Mouse (Mus musculus) neural tube, embryonic 12.5 days (tissue): Measurements from ENCODE around the gene Ppp1r14d. TPM values are rescaled to one million over a fixed set of nuclear protein-coding genes. Genes with fewer than 3 reads are reported as not detected.

Source experiments
- ATAC-seq: fragments of 200-750 bp; cut with Nextera tagmentation; 2 replicates; pipeline ENCODE4 v1.8.0; 2017; ENCODE audit warnings: low read depth, mild to moderate bottlenecking, moderate TSS enrichment, moderate library complexity; ENCODE audit not compliant: low FRiP score
- H3K27ac ChIP-seq: fragments of 300-500 bp; sonication (generic); 2 replicates; pipeline ENCODE4 v1.5.1; 2016
- H3K27me3 ChIP-seq: fragments of 300-500 bp; sonication (generic); replicated peaks from 2 replicates; pipeline ENCODE4 v1.6.1; 2016; ENCODE audit warnings: mild to moderate bottlenecking
- H3K36me3 ChIP-seq: fragments of 300-500 bp; sonication (generic); 2 replicates; pipeline ENCODE4 v1.6.1; 2016; ENCODE audit warnings: mild to moderate bottlenecking
- H3K4me1 ChIP-seq: fragments of 300-500 bp; sonication (generic); 2 replicates; pipeline ENCODE4 v1.6.1; 2016
- H3K4me2 ChIP-seq: fragments of 300-500 bp; sonication (generic); replicated peaks from 2 replicates; pipeline ENCODE4 v1.6.1; 2016; ENCODE audit warnings: mild to moderate bottlenecking
- H3K4me3 ChIP-seq: fragments of 300-500 bp; sonication (generic); 2 replicates; pipeline ENCODE4 v1.5.1; 2016
- H3K9ac ChIP-seq: fragments of 300-500 bp; sonication (generic); 2 replicates; pipeline ENCODE4 v1.6.1; 2016; ENCODE audit warnings: mild to moderate bottlenecking
- H3K9me3 ChIP-seq: fragments of 300-500 bp; sonication (generic); 2 replicates; pipeline ENCODE4 v1.6.1; 2016; ENCODE audit warnings: mild to moderate bottlenecking
- whole genome bisulfite sequencing: fragments of 180-500 bp; shearing (Covaris S2); methylation state at CpG from one replicate; pipeline ENCODE4 v1.1.7; 2016; 5-methylcytosine and 5-hydroxymethylcytosine counted together
- polyA plus RNA-seq: library from polyadenylated mRNA; unstranded; fragments of >200 nt; fragmentation: Nextera tagmentation; extraction: Ambion mirVana; gene quantifications from 2 replicates; pipeline ENCODE4 v1.2.1, GENCODE M21; 2016

Ppp1r14d gene
- polyA plus RNA-seq, 1 experiment from 2014 or later: not detected

DNA sequence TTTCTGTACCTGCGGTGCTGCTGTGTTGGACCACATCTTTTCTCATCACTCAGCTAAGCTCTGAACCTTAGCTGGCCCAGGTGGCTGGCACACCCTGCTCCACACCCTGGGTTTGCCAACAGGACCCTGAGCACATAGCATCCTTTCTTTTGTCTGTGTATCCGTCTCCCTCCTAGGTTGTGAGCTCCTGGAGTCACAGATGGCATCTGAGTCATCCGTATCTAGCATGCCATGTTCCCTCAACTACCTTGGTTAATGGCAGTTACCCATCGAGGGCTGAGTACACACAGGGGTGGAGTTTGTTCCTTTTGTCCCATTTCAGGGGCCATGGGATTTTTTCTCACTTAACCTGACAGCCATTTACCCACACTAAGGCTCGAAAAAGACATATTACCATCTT, 20.7 kb upstream of the Ppp1r14d start:
- Histone ChIP-seq H3K4me2 (peak overlapping the region; percentile 36; the same call in 1 of the 2 replicates), H3K4me1 (no peaks in the 10 kb centered on the region), H3K9ac (no peak overlapping the region), H3K9me3 (no peaks in the 10 kb centered on the region), H3K4me3 (no peak overlapping the region), H3K27me3 (0 out of 2 replicates have a peak, but pooled peaks cover 4% of the 10 kb centered on the region), H3K27ac (no peak overlapping the region), H3K36me3 (no peaks in the 10 kb centered on the region)
- 61% methylated on average over 5 of the region's 5 CpGs for WGBS
- ATAC-seq: no peak

DNA sequence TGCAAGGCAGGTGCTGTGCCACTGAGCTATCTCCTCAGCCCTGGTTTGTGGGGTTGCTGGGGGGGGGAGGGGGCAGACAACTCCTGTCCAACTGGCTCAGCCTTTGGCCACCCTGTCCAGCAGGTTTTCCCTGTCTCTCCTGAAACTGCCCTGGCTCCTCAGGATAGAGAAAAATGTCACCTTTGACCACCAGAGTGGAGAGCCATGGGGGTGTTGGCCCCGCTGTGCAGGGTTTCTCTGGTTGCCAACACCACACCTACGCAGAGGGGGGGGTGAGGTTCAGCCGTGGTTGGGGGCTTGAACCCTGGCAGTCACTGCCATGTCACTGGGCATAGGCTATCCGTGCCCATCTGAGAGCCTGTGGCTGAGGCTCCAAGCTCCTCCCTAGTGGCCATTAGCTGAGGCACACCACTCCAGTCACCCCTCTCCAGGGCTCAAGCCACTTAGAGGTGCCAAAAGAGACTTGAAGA, 19.9 kb upstream of the Ppp1r14d start:
- 78% methylated on average over 4 of the region's 4 CpGs for WGBS
- Histone ChIP-seq H3K36me3 (no peaks in the 10 kb centered on the region), H3K4me3 (no peak overlapping the region), H3K9ac (no peak overlapping the region), H3K4me1 (no peaks in the 10 kb centered on the region), H3K27me3 (0 out of 2 replicates have a peak, but pooled peaks cover 4% of the 10 kb centered on the region), H3K27ac (no peak overlapping the region), H3K9me3 (no peaks in the 10 kb centered on the region), H3K4me2 (no peak overlapping the region)
- ATAC-seq: no peak

DNA sequence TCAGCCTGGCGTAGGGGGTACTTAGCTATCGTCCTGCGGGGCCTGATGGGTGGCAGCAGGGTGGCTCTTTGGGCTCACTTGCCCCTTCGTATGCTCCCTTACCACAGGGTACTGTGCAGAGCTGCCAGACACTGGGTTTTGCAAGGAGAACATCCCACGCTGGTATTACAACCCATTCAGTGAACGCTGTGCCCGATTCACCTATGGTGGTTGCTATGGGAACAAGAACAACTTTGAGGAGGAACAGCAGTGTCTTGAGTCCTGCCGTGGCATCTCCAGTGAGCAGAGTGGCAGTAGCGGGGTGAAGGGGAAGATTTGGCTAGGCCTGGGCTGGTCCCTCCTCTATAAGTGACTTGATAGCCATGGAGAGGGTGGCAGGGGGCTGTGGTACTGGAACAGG, 18.2 kb upstream of the Ppp1r14d start:
- Histone ChIP-seq H3K4me2 (no peak overlapping the region), H3K4me1 (no peaks in the 10 kb centered on the region), H3K9me3 (no peaks in the 10 kb centered on the region), H3K36me3 (no peaks in the 10 kb centered on the region), H3K27ac (no peak overlapping the region), H3K27me3 (0 out of 2 replicates have a peak, but pooled peaks cover 4% of the 10 kb centered on the region), H3K9ac (no peak overlapping the region), H3K4me3 (no peak overlapping the region)
- WGBS: 84% methylated on average over 9 of the region's 9 CpGs
- ATAC-seq: no peak

DNA sequence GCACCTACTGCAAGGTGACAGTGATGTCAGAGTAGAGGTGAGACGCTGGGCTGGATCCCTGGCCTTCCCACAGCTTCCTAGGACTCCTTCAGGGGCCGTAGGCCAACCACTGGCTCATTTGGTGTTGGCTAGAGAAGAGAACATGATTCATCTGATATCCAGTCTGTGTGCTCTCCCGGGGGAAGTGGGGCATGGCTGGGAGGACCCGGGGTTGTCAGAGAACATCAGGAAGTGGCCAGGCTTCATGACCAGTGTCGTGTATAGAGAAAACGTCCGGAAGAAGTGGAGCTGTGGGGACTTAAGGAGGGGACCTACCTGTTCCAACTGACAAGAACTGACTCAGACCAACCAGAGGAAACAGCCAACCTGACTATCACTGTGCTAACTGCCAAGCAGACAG, 15.5 kb upstream of the Ppp1r14d start:
- 89% methylated on average over 7 of the region's 7 CpGs for WGBS
- Histone ChIP-seq H3K27me3 (peaks cover 4% of the 10 kb centered on the region; the same call in 1 of the 2 replicates), H3K4me3 (no peak overlapping the region), H3K9ac (no peak overlapping the region), H3K4me1 (no peaks in the 10 kb centered on the region), H3K9me3 (no peaks in the 10 kb centered on the region), H3K4me2 (no peak overlapping the region), H3K27ac (no peak overlapping the region), H3K36me3 (no peaks in the 10 kb centered on the region)
- no peak for ATAC-seq

DNA sequence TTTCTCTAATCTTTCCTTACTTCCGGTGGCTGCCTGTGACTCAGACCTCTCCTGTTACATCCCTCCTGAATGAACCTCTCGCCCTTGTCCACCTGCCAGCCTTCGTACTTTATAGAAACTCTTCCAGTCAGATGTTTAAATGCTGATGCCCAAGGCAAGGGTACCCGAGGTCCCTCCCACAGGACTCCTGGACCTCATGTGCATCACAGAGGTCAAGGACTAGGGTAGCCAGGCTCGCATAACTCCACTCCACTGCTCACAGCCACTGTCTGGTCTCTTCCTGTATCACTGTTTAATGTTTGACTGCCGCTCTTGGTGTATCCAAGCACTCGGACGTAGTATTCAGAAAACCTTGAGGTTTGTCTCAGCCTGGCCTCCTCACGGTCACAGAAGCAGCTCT, 12.8 kb upstream of the Ppp1r14d start:
- peaks cover 5% of the 10 kb centered on the region for H3K4me1 ChIP-seq
- peaks cover 28% of the 10 kb centered on the region for H3K27me3 ChIP-seq
- no peaks in the 10 kb centered on the region for H3K9me3 ChIP-seq
- no peak overlapping the region for H3K4me3 ChIP-seq
- H3K27ac ChIP-seq: no peak overlapping the region
- no peak overlapping the region for H3K9ac ChIP-seq
- no peaks in the 10 kb centered on the region for H3K36me3 ChIP-seq
- WGBS: 87% methylated on average over 9 of the region's 9 CpGs
- ATAC-seq: no peak
- no peak overlapping the region for H3K4me2 ChIP-seq

DNA sequence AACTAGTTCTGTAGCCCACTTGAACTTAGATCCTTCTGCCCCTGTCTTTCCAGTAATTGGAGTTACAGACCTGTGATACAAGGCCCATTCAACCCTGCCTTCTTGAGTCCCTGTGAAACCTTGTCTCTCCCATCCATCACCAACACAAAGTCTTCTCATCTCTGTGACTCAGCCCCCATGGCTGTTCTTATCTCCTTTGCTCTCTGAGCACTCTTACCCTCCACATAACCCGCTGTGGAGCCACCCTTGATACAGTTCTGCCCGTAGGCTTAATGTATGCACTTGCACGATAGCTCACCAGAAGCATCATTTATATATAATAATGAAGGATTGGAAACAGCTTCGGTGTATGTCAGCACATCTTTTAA, 11.1 kb upstream of the Ppp1r14d start:
- no peak for ATAC-seq
- Histone ChIP-seq H3K4me3 (no peak overlapping the region), H3K4me1 (peaks cover 13% of the 10 kb centered on the region), H3K9me3 (no peaks in the 10 kb centered on the region), H3K27ac (no peak overlapping the region), H3K36me3 (no peaks in the 10 kb centered on the region), H3K9ac (no peak overlapping the region), H3K4me2 (no peak overlapping the region), H3K27me3 (peaks cover 45% of the 10 kb centered on the region)
- 93% methylated on average over 4 of the region's 4 CpGs for WGBS

DNA sequence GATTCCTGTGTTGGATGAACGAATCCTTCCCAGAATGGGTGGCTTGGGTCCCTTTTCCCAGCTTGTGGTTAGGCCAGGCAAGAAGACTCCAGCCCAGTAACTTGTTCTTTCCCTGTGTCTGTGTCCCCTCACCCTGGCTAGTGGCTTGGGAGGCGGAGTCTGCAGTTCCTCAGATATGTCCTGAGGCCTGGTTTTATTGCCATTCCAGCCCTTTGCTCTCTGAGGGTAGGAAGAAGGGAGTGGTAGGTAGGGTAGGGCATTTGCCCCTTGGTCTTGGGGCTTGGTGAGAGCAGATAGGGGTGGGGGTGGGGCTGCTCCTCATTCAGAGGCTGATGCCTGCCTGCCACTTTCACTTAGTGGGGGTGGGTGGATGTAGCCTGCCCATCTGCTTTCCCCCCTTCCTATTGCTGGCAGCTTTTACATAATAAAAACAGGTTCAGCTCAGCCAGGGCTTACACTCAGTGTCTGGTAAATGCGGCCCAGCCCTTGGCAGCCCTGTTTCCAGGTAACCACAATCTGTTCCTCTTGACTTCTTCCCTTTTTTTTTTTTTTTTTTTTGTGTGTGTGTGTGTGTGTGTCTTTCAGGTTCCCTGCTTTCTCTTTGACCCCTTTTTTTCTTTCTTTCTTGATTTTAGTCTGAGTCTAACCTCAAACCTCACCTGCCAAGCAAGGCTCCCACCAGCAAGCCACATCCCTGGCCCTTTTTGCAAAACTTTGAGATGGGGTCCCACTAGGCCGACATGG, 10.5 kb upstream of the Ppp1r14d start:
- Histone ChIP-seq H3K4me2 (no peak overlapping the region), H3K9ac (no peak overlapping the region), H3K27me3 (peaks cover 51% of the 10 kb centered on the region), H3K36me3 (no peaks in the 10 kb centered on the region), H3K27ac (no peak overlapping the region), H3K4me1 (peaks cover 13% of the 10 kb centered on the region), H3K4me3 (no peak overlapping the region), H3K9me3 (no peaks in the 10 kb centered on the region)
- WGBS: 46% methylated on average over 4 of the region's 4 CpGs
- ATAC-seq: no peak

DNA sequence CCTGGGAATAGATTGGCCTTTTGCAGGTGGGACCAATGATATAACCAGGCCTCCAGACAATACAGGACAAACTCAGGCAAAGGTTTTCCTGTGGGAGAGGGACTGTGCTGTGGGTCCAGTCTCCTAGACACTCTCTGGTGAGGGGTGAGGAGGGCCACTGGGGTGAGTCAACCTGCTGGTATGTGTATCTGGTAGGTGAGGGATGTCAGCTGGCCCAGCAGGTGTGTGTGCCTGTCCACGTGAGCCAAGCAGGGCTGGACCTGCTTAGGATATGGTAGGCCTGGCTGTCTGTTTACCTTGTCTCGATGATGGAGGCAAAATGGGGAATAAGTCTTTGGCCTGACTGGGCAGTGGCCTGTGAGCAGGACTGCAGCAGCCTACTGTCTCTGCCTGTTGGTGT, 9.0 kb upstream of the Ppp1r14d start:
- no peaks in the 10 kb centered on the region for H3K9me3 ChIP-seq
- H3K27ac ChIP-seq: no peak overlapping the region
- no peak for ATAC-seq
- peaks cover 52% of the 10 kb centered on the region for H3K27me3 ChIP-seq
- peaks cover 13% of the 10 kb centered on the region for H3K4me1 ChIP-seq
- no peak overlapping the region for H3K9ac ChIP-seq
- H3K4me2 ChIP-seq: no peak overlapping the region
- no peak overlapping the region for H3K4me3 ChIP-seq
- H3K36me3 ChIP-seq: no peaks in the 10 kb centered on the region
- WGBS: 64% methylated on average over 2 of the region's 2 CpGs

DNA sequence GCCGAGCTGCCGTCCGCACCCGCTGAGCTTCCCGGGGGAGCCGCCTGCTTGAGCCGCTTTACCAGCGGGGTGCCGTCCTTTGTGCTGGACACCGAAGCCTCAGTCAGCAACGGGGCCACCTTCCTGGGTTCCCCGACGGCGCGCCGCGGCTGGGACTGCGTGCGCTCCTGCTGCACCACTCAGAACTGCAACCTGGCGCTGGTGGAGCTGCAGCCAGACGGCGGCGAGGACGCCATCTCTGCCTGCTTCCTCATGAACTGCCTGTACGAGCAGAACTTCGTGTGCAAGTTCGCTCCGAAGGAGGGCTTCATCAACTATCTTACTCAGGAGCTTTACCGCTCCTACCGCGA, 8.1 kb upstream of the Ppp1r14d start:
- ATAC-seq: no peak
- Histone ChIP-seq H3K27ac (no peak overlapping the region), H3K9ac (0 out of 2 replicates have a peak overlapping the region, but pooled peaks have one; percentile 30), H3K9me3 (no peaks in the 10 kb centered on the region), H3K4me2 (peak overlapping the region; percentile 67), H3K4me3 (peak overlapping the region; percentile 37), H3K27me3 (peaks cover 52% of the 10 kb centered on the region), H3K4me1 (peaks cover 13% of the 10 kb centered on the region), H3K36me3 (no peaks in the 10 kb centered on the region)
- WGBS: 2% methylated on average over 31 of the region's 31 CpGs

DNA sequence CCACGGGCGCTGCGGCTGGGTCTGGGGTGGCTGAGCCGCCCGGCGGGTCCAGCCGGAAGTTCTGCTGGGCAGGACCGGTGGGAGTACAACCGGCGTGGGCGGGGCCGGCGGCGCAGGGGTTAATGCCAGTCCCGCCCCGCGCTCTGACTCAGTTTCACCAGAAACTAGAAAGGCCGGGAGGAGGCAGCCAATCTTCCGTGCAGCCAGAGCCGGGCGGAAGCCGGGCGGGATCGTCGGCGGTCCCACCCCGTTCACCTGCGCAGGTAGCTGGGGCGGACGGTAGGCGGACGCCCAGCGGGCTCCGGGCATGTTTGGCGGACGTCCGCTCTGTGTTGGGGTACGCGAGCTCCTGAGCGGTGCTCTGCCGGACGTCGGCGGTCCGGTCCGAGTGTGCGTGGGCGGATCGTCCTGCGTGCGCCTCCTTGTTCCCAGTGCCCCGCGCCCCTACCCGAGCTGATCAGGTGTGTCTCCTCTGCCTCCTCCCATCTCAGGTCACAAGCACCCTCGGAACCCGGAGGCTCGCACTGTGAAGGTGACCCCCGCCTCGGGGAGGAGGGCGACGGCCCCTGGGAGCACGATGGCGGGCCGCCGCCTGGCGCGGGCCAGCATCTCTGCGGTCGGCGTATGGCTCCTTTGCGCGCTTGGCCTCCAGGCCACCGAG, 7.6 kb upstream of the Ppp1r14d start, which contains the start of gene Spint1:
Gene Spint1, plus strand, starts transcription at position 153 of the 661 bp plus-strand sequence.
- ATAC-seq: no peak
- Histone ChIP-seq H3K9me3 (no peaks in the 10 kb centered on the region), H3K9ac (0 out of 2 replicates have a peak within 1 kb of the TSS, but pooled peaks have one; percentile 30), H3K27me3 (peaks cover 52% of the 10 kb centered on the region), H3K4me2 (peak within 1 kb of the TSS; percentile 67), H3K4me1 (peaks cover 13% of the 10 kb centered on the region), H3K4me3 (peak within 1 kb of the TSS; percentile 37), H3K27ac (no peak within 1 kb of the TSS), H3K36me3 (no peaks in the 10 kb centered on the region)
- under 1% methylated on average over 73 of the region's 73 CpGs for WGBS

DNA sequence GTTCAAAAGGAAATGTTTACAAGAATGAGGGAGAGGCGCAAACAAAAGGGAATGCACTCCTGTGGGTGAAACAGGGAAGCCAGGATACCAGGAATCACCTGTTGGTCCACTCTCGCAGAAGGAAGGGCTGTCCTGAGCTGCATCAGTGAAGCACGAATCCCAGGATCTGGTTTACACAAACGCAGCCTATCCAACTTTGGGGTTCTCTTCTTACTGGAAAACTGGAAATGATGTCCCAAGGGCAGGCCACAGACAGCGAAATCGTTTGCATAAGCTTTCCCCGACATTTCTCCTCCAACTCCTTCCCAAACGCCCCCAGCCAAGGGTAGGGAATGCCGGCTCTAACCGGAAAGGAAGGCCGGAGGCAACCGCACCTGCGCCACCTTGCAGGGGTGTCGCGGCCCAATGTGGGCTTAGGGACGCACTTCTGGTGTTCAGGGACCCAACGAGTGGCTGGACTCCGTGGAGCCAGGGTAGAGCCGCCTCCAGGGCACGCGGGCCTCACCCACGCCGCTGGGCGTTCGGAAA, 7.0 kb upstream of the Ppp1r14d start:
- H3K9me3 ChIP-seq: no peaks in the 10 kb centered on the region
- no peak overlapping the region for H3K9ac ChIP-seq
- peak overlapping the region; percentile 37 for H3K4me3 ChIP-seq
- ATAC-seq: no peak
- H3K27me3 ChIP-seq: peaks cover 52% of the 10 kb centered on the region
- no peak overlapping the region for H3K27ac ChIP-seq
- no peaks in the 10 kb centered on the region for H3K36me3 ChIP-seq
- H3K4me2 ChIP-seq: peak overlapping the region; percentile 67
- peaks cover 13% of the 10 kb centered on the region for H3K4me1 ChIP-seq
- 5% methylated on average over 25 of the region's 25 CpGs for WGBS

DNA sequence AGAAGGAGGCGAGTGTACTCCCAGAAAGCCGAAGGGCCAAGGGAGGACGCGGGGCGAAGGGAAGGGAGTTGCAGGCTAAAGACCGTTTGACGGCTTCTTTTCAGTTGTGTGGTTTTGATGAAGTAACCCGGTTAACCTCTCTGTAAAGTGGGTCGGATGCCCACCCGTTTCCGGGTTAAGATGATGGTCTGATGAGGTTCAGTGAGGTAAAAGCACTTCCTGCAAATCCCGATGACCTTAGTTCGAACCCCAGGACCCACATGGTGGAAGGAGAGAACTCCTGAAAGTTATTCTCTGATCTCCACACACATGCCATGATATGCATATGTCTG, 20.6 kb downstream of the Ppp1r14d start:
- H3K4me2 ChIP-seq: peak overlapping the region; percentile 61
- peak; percentile 22 for ATAC-seq
- H3K36me3 ChIP-seq: peaks cover 23% of the 10 kb centered on the region
- WGBS: 1% methylated on average over 13 of the region's 13 CpGs
- no peaks in the 10 kb centered on the region for H3K9me3 ChIP-seq
- peaks cover 16% of the 10 kb centered on the region for H3K4me1 ChIP-seq
- peak overlapping the region; percentile 68 for H3K4me3 ChIP-seq
- no peaks in the 10 kb centered on the region for H3K27me3 ChIP-seq
- peak overlapping the region; percentile 77 for H3K9ac ChIP-seq
- no peak overlapping the region for H3K27ac ChIP-seq
